Mouse (Mus musculus): ENCODE data around the gene Pde4d. TPM values are rescaled to one million over a fixed set of nuclear protein-coding genes. Genes with fewer than 3 reads are reported as not detected.
"Not testable (repeated sequence)": the region's sequence is repeated elsewhere in the genome, so short reads cannot be mapped to it uniquely, and the experiment has no call there.

Gene Pde4d
- polyA plus RNA-seq, 1 experiment from 2014 or later, result 20.5 TPM

- no peaks in the 10 kb centered on the region for H3K9me3 ChIP-seq (ENCODE audit: control insufficient read depth, low read length)
- H3K4me2 ChIP-seq (ENCODE audit: low read length), result no peak overlapping the region
- H3K4me3 ChIP-seq (replicated peaks; ENCODE audit: low read length), result no peak overlapping the region
- WGBS, result 87% methylated on average over 2 of the region's 2 CpGs
- no peaks in the 10 kb centered on the region for H3K27me3 ChIP-seq (replicated peaks; ENCODE audit: control insufficient read depth, insufficient read depth, low read length)
- no peaks in the 10 kb centered on the region for H3K4me1 ChIP-seq (replicated peaks; ENCODE audit: control insufficient read depth, insufficient read depth, low read length)
- no peak overlapping the region for H3K9ac ChIP-seq (replicated peaks; ENCODE audit: low read depth, low read length)
- no peak for ATAC-seq
- no peak overlapping the region for H3K27ac ChIP-seq (ENCODE audit: low read length)
- no peaks in the 10 kb centered on the region for H3K36me3 ChIP-seq (ENCODE audit: control insufficient read depth, insufficient read depth)
Measured at GRCm38 (mm10) chr13:108686262-108686661, 236.5 kb downstream of the Pde4d start.

- Histone ChIP-seq H3K4me2 (ENCODE audit: low read length) (no peak overlapping the region), H3K27ac (ENCODE audit: low read length) (no peak overlapping the region), H3K9me3 (ENCODE audit: control insufficient read depth, low read length) (no peaks in the 10 kb centered on the region), H3K4me1 (replicated peaks; ENCODE audit: control insufficient read depth, insufficient read depth, low read length) (no peaks in the 10 kb centered on the region), H3K4me3 (replicated peaks; ENCODE audit: low read length) (no peak overlapping the region), H3K27me3 (replicated peaks; ENCODE audit: control insufficient read depth, insufficient read depth, low read length) (no peaks in the 10 kb centered on the region), H3K36me3 (ENCODE audit: control insufficient read depth, insufficient read depth) (no peaks in the 10 kb centered on the region), H3K9ac (replicated peaks; ENCODE audit: low read depth, low read length) (no peak overlapping the region)
- WGBS, result 80% methylated on average over 4 of the region's 4 CpGs
- ATAC-seq, result no peak
Measured at GRCm38 (mm10) chr13:108686807-108687206, 237.1 kb downstream of the Pde4d start.

GRCm38 (mm10) chr13:108692883-108693550 lies 243.3 kb downstream of the Pde4d start:
- WGBS, result 77% methylated on average over 12 of the region's 12 CpGs

GRCm38 (mm10) chr13:108705441-108705840 lies 255.7 kb downstream of the Pde4d start:
- H3K36me3 ChIP-seq (ENCODE audit: control insufficient read depth, insufficient read depth), result no peaks in the 10 kb centered on the region
- no peaks in the 10 kb centered on the region for H3K27me3 ChIP-seq (replicated peaks; ENCODE audit: control insufficient read depth, insufficient read depth, low read length)
- no peak overlapping the region for H3K4me3 ChIP-seq (replicated peaks; ENCODE audit: low read length)
- H3K27ac ChIP-seq (ENCODE audit: low read length), result no peak overlapping the region
- no peak overlapping the region for H3K4me2 ChIP-seq (ENCODE audit: low read length)
- H3K9me3 ChIP-seq (ENCODE audit: control insufficient read depth, low read length), result no peaks in the 10 kb centered on the region
- 85% methylated on average over 4 of the region's 4 CpGs for WGBS
- ATAC-seq, result no peak
- no peak overlapping the region for H3K9ac ChIP-seq (replicated peaks; ENCODE audit: low read depth, low read length)
- H3K4me1 ChIP-seq (replicated peaks; ENCODE audit: control insufficient read depth, insufficient read depth, low read length), result no peaks in the 10 kb centered on the region

More at GRCm38 (mm10) chr13:108692883-108693550, 243.3 kb downstream of the Pde4d start:
- Histone ChIP-seq H3K36me3 (ENCODE audit: control insufficient read depth, insufficient read depth) (no peaks in the 10 kb centered on the region), H3K27ac (ENCODE audit: low read length) (no peak overlapping the region), H3K9ac (replicated peaks; ENCODE audit: low read depth, low read length) (no peak overlapping the region), H3K27me3 (replicated peaks; ENCODE audit: control insufficient read depth, insufficient read depth, low read length) (no peaks in the 10 kb centered on the region), H3K4me2 (ENCODE audit: low read length) (no peak overlapping the region), H3K4me3 (replicated peaks; ENCODE audit: low read length) (no peak overlapping the region), H3K9me3 (ENCODE audit: control insufficient read depth, low read length) (no peaks in the 10 kb centered on the region), H3K4me1 (replicated peaks; ENCODE audit: control insufficient read depth, insufficient read depth, low read length) (no peaks in the 10 kb centered on the region)
- no peak for ATAC-seq

- Histone ChIP-seq H3K27ac (ENCODE audit: low read length) (no peak overlapping the region), H3K4me2 (ENCODE audit: low read length) (no peak overlapping the region), H3K4me1 (replicated peaks; ENCODE audit: control insufficient read depth, insufficient read depth, low read length) (no peaks in the 10 kb centered on the region), H3K9ac (replicated peaks; ENCODE audit: low read depth, low read length) (no peak overlapping the region), H3K9me3 (ENCODE audit: control insufficient read depth, low read length) (no peaks in the 10 kb centered on the region), H3K4me3 (replicated peaks; ENCODE audit: low read length) (no peak overlapping the region), H3K27me3 (replicated peaks; ENCODE audit: control insufficient read depth, insufficient read depth, low read length) (no peaks in the 10 kb centered on the region), H3K36me3 (ENCODE audit: control insufficient read depth, insufficient read depth) (no peaks in the 10 kb centered on the region)
- no peak for ATAC-seq
- WGBS, result 91% methylated on average over 3 of the region's 3 CpGs
Measured at GRCm38 (mm10) chr13:108714032-108714431, 264.3 kb downstream of the Pde4d start.

GRCm38 (mm10) chr13:108715029-108715428 lies 265.3 kb downstream of the Pde4d start:
- Histone ChIP-seq H3K4me1 (replicated peaks; ENCODE audit: control insufficient read depth, insufficient read depth, low read length) (no peaks in the 10 kb centered on the region), H3K9me3 (ENCODE audit: control insufficient read depth, low read length) (no peaks in the 10 kb centered on the region), H3K27me3 (replicated peaks; ENCODE audit: control insufficient read depth, insufficient read depth, low read length) (no peaks in the 10 kb centered on the region), H3K4me2 (ENCODE audit: low read length) (no peak overlapping the region), H3K36me3 (ENCODE audit: control insufficient read depth, insufficient read depth) (no peaks in the 10 kb centered on the region), H3K4me3 (replicated peaks; ENCODE audit: low read length) (no peak overlapping the region), H3K27ac (ENCODE audit: low read length) (no peak overlapping the region), H3K9ac (replicated peaks; ENCODE audit: low read depth, low read length) (no peak overlapping the region)
- 88% methylated on average over 3 of the region's 3 CpGs for WGBS
- ATAC-seq, result no peak

- Histone ChIP-seq H3K27ac (ENCODE audit: low read length) (no peak overlapping the region), H3K4me1 (replicated peaks; ENCODE audit: control insufficient read depth, insufficient read depth, low read length) (no peaks in the 10 kb centered on the region), H3K27me3 (replicated peaks; ENCODE audit: control insufficient read depth, insufficient read depth, low read length) (no peaks in the 10 kb centered on the region), H3K9me3 (ENCODE audit: control insufficient read depth, low read length) (no peaks in the 10 kb centered on the region), H3K9ac (replicated peaks; ENCODE audit: low read depth, low read length) (no peak overlapping the region), H3K36me3 (ENCODE audit: control insufficient read depth, insufficient read depth) (no peaks in the 10 kb centered on the region), H3K4me2 (ENCODE audit: low read length) (no peak overlapping the region), H3K4me3 (replicated peaks; ENCODE audit: low read length) (no peak overlapping the region)
- no peak for ATAC-seq
- 83% methylated on average over 5 of the region's 5 CpGs for WGBS
Measured at GRCm38 (mm10) chr13:108722234-108722633, 272.5 kb downstream of the Pde4d start.

GRCm38 (mm10) chr13:108734356-108734755 lies 284.6 kb downstream of the Pde4d start:
- not testable (repeated sequence) for H3K9ac ChIP-seq (replicated peaks; ENCODE audit: low read depth, low read length); H3K27me3 ChIP-seq (replicated peaks; ENCODE audit: control insufficient read depth, insufficient read depth, low read length); H3K4me2 ChIP-seq (ENCODE audit: low read length); H3K4me1 ChIP-seq (replicated peaks; ENCODE audit: control insufficient read depth, insufficient read depth, low read length); H3K4me3 ChIP-seq (replicated peaks; ENCODE audit: low read length); H3K36me3 ChIP-seq (ENCODE audit: control insufficient read depth, insufficient read depth); H3K27ac ChIP-seq (ENCODE audit: low read length); ATAC-seq; H3K9me3 ChIP-seq (ENCODE audit: control insufficient read depth, low read length)
- 86% methylated on average over 2 of the region's 2 CpGs for WGBS

- H3K27ac ChIP-seq (ENCODE audit: low read length), result no peak overlapping the region
- no peaks in the 10 kb centered on the region for H3K27me3 ChIP-seq (replicated peaks; ENCODE audit: control insufficient read depth, insufficient read depth, low read length)
- no peaks in the 10 kb centered on the region for H3K9me3 ChIP-seq (ENCODE audit: control insufficient read depth, low read length)
- WGBS, result 92% methylated on average over 3 of the region's 3 CpGs
- H3K9ac ChIP-seq (replicated peaks; ENCODE audit: low read depth, low read length), result no peak overlapping the region
- H3K4me3 ChIP-seq (replicated peaks; ENCODE audit: low read length), result no peak overlapping the region
- H3K36me3 ChIP-seq (ENCODE audit: control insufficient read depth, insufficient read depth), result no peaks in the 10 kb centered on the region
- ATAC-seq, result no peak
- H3K4me2 ChIP-seq (ENCODE audit: low read length), result no peak overlapping the region
- H3K4me1 ChIP-seq (replicated peaks; ENCODE audit: control insufficient read depth, insufficient read depth, low read length), result no peaks in the 10 kb centered on the region
Measured at GRCm38 (mm10) chr13:108751155-108751840, 301.6 kb downstream of the Pde4d start.

Measured in forebrain, embryonic 16.5 days (tissue).